In genomic region chr15:21407324-21408044, GRCm38 (mm10) we compare ENCODE assay signal across 9 mouse cellular contexts.
A peak's percentile ranks its signal among the peaks of the same experiment; 100 is the strongest.
DNase-seq lines count a peak whose midpoint lies in the region; ATAC-seq and TF ChIP-seq lines count a peak whose summit lies in the region.
"Had no signal": no experiment of that assay in that cellular context is flagged by ENCODE, and none has a peak within 500 bp of the region (broad histone marks: within the 10 kb centered on the region; RNA-seq: fewer than 3 reads in every experiment).

No protein-coding gene starts in this region.

- no peak overlapping the region for H3K4me3 ChIP-seq in kidney, postnatal 0 days (replicated peaks; ENCODE audit: low read depth, low read length)
- H3K4me3 ChIP-seq: liver, embryonic 15.5 days had no signal

- H3K4me2 ChIP-seq in kidney, postnatal 0 days (ENCODE audit: low read length): no peak overlapping the region
- H3K4me2 ChIP-seq: liver, embryonic 15.5 days had no signal

- peak; percentile 63; the same call in 1 of the 2 replicates for ATAC-seq in kidney, postnatal 0 days (replicated peaks; ENCODE audit: low FRiP score, low read depth)

- intact Hi-C loops in left cerebral cortex, postnatal 14 days (cut with DNase I): loop anchor here (5.0 kb wide), 1 partner anchor 1935 kb away; no protein-coding TSS in a partner anchor

- TF ChIP-seq CTCF in kidney, postnatal 0 days (IDR thresholded peaks at IDR 0.05; ENCODE audit: low read depth): peak; percentile 79

- no peaks in the 10 kb centered on the region for H3K4me1 ChIP-seq in kidney, postnatal 0 days (replicated peaks; ENCODE audit: insufficient read depth, low read length)
- H3K4me1 ChIP-seq: liver, embryonic 15.5 days had no signal

- H3K36me3 ChIP-seq in kidney, postnatal 0 days (ENCODE audit: insufficient read depth, low read length): no peaks in the 10 kb centered on the region
- H3K36me3 ChIP-seq: liver, embryonic 15.5 days had no signal

- peak; percentile 59 for DNase-seq in kidney, postnatal 0 days (ENCODE audit: low spot score)
- no peak for DNase-seq in kidney, adult 18-20 months
- peak; percentile 46 for DNase-seq in MEL-GATA-1-ER (ENCODE audit: extremely low read depth, low read depth)
- DNase-seq in embryo, embryonic 10 days (ENCODE audit: low spot score): peak; percentile 28
- DNase-seq in left cerebral cortex, postnatal 14 days (ENCODE audit: low spot score in 2 of 2): peak; percentile 56 to 78
- DNase-seq in thymus, adult 18-20 months: no peak
- no peak for DNase-seq in thymus, postnatal 10 days (ENCODE audit: low spot score in 2 of 2)
- DNase-seq in adrenal gland, adult 2 months: no peak

- no peaks in the 10 kb centered on the region for H3K9me3 ChIP-seq in kidney, postnatal 0 days (replicated peaks; ENCODE audit: low read length)
- H3K9me3 ChIP-seq: liver, embryonic 15.5 days had no signal

- H3K27ac ChIP-seq in kidney, postnatal 0 days: no peak overlapping the region
- H3K27ac ChIP-seq: liver, embryonic 15.5 days had no signal

- WGBS in kidney, postnatal 0 days: 59% methylated on average over 2 of the region's 2 CpGs

- no peak overlapping the region for H3K9ac ChIP-seq in kidney, postnatal 0 days (ENCODE audit: low read depth, low read length)
- H3K9ac ChIP-seq: liver, embryonic 15.5 days had no signal

- no peaks in the 10 kb centered on the region for H3K27me3 ChIP-seq in kidney, postnatal 0 days (ENCODE audit: insufficient read depth, low read length)
- H3K27me3 ChIP-seq: liver, embryonic 15.5 days had no signal

Comparison
In these comparisons a context has a peak if more than half of its experiments do, and no peak if none do; other contexts are left out.
1. DNase-seq: peak in kidney, postnatal 0 days (single experiment), MEL-GATA-1-ER (single experiment), embryo, embryonic 10 days (single experiment) and left cerebral cortex, postnatal 14 days (2 of 2); none in kidney, adult 18-20 months (single experiment), thymus, adult 18-20 months (0 of 2), thymus, postnatal 10 days (0 of 2) and adrenal gland, adult 2 months (single experiment).